Mouse (Mus musculus): ENCODE data around the gene Hmbs.
A peak's percentile ranks its signal among the peaks of the same experiment; 100 is the strongest.

Gene Hmbs

GRCm38 (mm10) chr9:44288959-44289291 is 55.1 kb downstream of the Hmbs start:
- DNase-seq (ENCODE audit: low spot score in 2 of 2): no peak

DNA sequence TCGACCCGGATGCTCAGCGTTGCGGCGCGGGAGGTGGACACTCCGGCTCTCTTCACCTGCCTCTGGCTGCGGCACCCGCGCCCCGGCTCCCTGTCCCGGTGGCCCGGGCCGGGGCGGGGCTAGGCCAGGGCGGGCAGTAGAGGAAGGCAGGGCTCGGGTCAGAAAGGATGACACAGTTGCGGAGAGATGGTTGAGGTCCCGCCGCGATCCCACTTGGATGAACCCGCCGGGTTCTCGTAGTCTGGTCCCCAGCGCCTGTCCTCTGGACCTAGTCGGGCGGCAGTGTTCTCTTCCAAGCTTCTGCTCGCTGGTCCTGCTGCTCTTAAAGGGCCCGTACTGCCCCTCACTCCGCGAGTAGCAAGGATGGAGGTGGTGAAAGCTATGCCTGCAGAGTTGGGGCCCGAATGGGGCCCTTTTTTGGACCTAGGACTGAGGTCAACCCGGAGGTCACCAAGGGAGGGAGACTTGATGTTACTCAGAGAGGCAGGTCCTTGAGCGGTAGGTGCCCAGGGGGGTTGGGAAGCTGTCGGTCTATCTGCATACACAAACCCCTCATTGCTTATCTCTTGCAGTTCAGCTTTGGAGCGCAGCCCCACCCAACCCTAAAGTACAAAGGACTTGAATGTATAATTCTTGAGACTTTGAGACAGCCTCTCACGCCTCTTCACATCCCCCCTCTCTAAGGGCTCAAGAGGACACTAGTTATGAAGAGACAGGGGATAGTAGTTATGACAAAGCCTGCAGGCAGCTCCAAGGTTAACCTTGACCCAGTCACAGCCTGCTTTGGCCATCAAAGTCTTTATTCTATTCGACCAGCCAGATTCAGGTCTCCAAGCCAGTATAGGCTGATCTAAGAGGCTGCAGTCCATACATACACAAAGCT is 55.7 kb downstream of the Hmbs start, which contains the start of gene Abcg4:
Gene Abcg4, minus strand, starts transcription at position 540 of the 883 bp plus-strand sequence.
- DNase-seq (ENCODE audit: low spot score in 2 of 2): peak; percentile 75 to 86

- DNase-seq (ENCODE audit: low spot score in 2 of 2): peak; percentile 60 to 81
Observed at GRCm38 (mm10) chr9:44287401-44288075, 56.5 kb downstream of the Hmbs start.

DNA sequence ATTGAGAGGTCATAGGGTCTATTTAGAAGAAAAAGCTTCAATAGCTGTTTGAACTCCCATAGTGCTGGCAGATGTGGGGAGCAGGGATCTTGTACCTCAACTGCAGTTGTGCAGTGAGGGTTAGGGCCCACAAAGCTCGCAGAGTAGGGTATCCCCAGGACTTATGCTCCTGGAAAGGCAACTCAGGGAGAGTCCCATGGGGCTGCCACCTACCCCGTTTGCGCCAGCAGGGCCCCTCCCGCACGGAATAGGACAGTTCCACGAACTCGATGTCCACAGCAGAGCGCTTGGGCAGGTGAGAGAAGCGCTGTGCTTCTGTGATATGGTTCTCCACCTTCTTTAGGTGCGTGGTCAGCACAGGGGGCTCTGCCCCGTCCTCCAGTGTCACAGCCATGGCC is 57.0 kb downstream of the Hmbs start:
- peak; percentile 40 to 77 for DNase-seq (ENCODE audit: low spot score in 2 of 2)

Measured in spleen, postnatal 4 days (tissue).